Mouse (Mus musculus) MEL (cell line): ENCODE measurements around the gene Bsnd. TPM values are rescaled to one million over a fixed set of nuclear protein-coding genes. Genes with fewer than 3 reads are reported as not detected.

ENCODE experiments used
- DNase-seq: peaks from one replicate; pipeline ENCODE4 v3.0.0; 2011; ENCODE audit warnings: low read depth, low spot score
- H3K27ac ChIP-seq: 2 replicates; pipeline ENCODE4 v1.5.1; 2012; ENCODE audit warnings: low read depth, mild to moderate bottlenecking, control low read depth, low read length, moderate library complexity; ENCODE audit not compliant: control insufficient read depth
- H3K27me3 ChIP-seq, 2 experiments: fragments of 150-350 bp in 1 of 2; sonication (generic) in 1 of 2; 2 replicates each; pipeline ENCODE4 v1.6.1; 2012; ENCODE audit warnings: low read length in 2 of 2, mild to moderate bottlenecking in 2 of 2, improper control_type of control experiment in 1 of 2, moderate library complexity in 1 of 2; ENCODE audit not compliant: insufficient read depth in 2 of 2, control insufficient read depth in 1 of 2
- H3K36me3 ChIP-seq, 2 experiments: 2 replicates each; pipeline ENCODE4 v1.6.1; 2012 to 2014; ENCODE audit warnings: low read length in 2 of 2, improper control_type of control experiment in 1 of 2, inconsistent platforms in 1 of 2, mild to moderate bottlenecking in 1 of 2; ENCODE audit not compliant: insufficient read depth in 2 of 2, control insufficient read depth in 1 of 2
- H3K4me1 ChIP-seq, 2 experiments: fragments of 150-350 bp in 1 of 2; sonication (generic) in 1 of 2; 2 replicates each; pipeline ENCODE4 v1.6.1; 2012; ENCODE audit warnings: low read length in 2 of 2, improper control_type of control experiment in 1 of 2, mild to moderate bottlenecking in 1 of 2; ENCODE audit not compliant: insufficient read depth in 2 of 2, control insufficient read depth in 1 of 2
- H3K4me3 ChIP-seq, 2 experiments: fragments of 150-350 bp in 1 of 2; sonication (generic) in 1 of 2; 2 replicates each; pipeline ENCODE4 v1.5.1; 2012; ENCODE audit warnings: low read depth in 2 of 2, low read length in 2 of 2, mild to moderate bottlenecking in 2 of 2, moderate library complexity in 2 of 2, control low read depth in 1 of 2, improper control_type of control experiment in 1 of 2; ENCODE audit not compliant: control insufficient read depth in 1 of 2, insufficient read depth in 1 of 2
- H3K79me2 ChIP-seq: 2 replicates; pipeline ENCODE4 v1.6.1; 2012; ENCODE audit warnings: mild to moderate bottlenecking, low read length, moderate library complexity; ENCODE audit not compliant: control insufficient read depth, poor library complexity, insufficient read depth
- H3K9ac ChIP-seq: 2 replicates; pipeline ENCODE4 v1.6.1; 2012; ENCODE audit warnings: low read depth, mild to moderate bottlenecking, control low read depth, low read length, moderate library complexity; ENCODE audit not compliant: control insufficient read depth, poor library complexity, severe bottlenecking
- H3K9me3 ChIP-seq: fragments of 150-350 bp; sonication (generic); replicated peaks from 2 replicates; pipeline ENCODE4 v1.6.1; 2012; ENCODE audit warnings: mild to moderate bottlenecking, low read length, improper control_type of control experiment, moderate library complexity; ENCODE audit not compliant: insufficient read depth
- BHLHE40 ChIP-seq: IDR thresholded peaks from 2 replicates; pipeline ENCODE4 v1.6.1; 2012; ENCODE audit warnings: low read depth, mild to moderate bottlenecking, inconsistent platforms, low read length, improper control_type of control experiment, borderline replicate concordance
- CHD1 ChIP-seq: IDR thresholded peaks from 2 replicates; pipeline ENCODE4 v1.6.1; 2012; ENCODE audit warnings: low read depth, mild to moderate bottlenecking, inconsistent platforms, low read length, improper control_type of control experiment
- CHD2 ChIP-seq: IDR thresholded peaks from 2 replicates; pipeline ENCODE4 v1.6.1; 2011; ENCODE audit warnings: low read length, improper control_type of control experiment
- CTCF ChIP-seq, 3 experiments: IDR thresholded peaks in 2 of 3; conservative IDR thresholded peaks in 1 of 3; 2 replicates each; pipeline ENCODE4 v1.5.1; 2011 to 2012; ENCODE audit warnings: low read length in 3 of 3, low read depth in 2 of 3, mild to moderate bottlenecking in 2 of 3, improper control_type of control experiment in 1 of 3, inconsistent platforms in 1 of 3, mixed read lengths in 1 of 3, moderate library complexity in 1 of 3; ENCODE audit not compliant: control insufficient read depth in 1 of 3, insufficient read depth in 1 of 3, poor library complexity in 1 of 3, severe bottlenecking in 1 of 3
- E2F4 ChIP-seq: IDR thresholded peaks from 2 replicates; pipeline ENCODE4 v1.6.1; 2011; ENCODE audit warnings: low read depth, low read length, improper control_type of control experiment, borderline replicate concordance
- ELF1 ChIP-seq: IDR thresholded peaks from 2 replicates; pipeline ENCODE4 v1.6.1; 2014; ENCODE audit warnings: low read depth, mild to moderate bottlenecking, inconsistent platforms, low read length, improper control_type of control experiment, moderate library complexity
- EP300 ChIP-seq, 2 experiments: IDR thresholded peaks; 2 replicates each; pipeline ENCODE4 v1.6.1; 2011; ENCODE audit warnings: improper control_type of control experiment in 2 of 2, low read length in 2 of 2, low read depth in 1 of 2, mild to moderate bottlenecking in 1 of 2
- ETS1 ChIP-seq: IDR thresholded peaks from 2 replicates; pipeline ENCODE4 v1.6.1; 2012; ENCODE audit warnings: low read depth, mild to moderate bottlenecking, inconsistent platforms, low read length, improper control_type of control experiment, moderate library complexity
- GABPA ChIP-seq: IDR thresholded peaks from 2 replicates; pipeline ENCODE4 v1.6.1; 2012; ENCODE audit warnings: low read depth, mild to moderate bottlenecking, inconsistent platforms, low read length, improper control_type of control experiment, moderate library complexity
- GATA1 ChIP-seq: IDR thresholded peaks from 2 replicates; pipeline ENCODE4 v1.6.1; 2011; ENCODE audit warnings: low read depth, low read length, improper control_type of control experiment
- HCFC1 ChIP-seq: IDR thresholded peaks from 2 replicates; pipeline ENCODE4 v1.6.1; 2012; ENCODE audit warnings: low read depth, mild to moderate bottlenecking, inconsistent platforms, low read length, improper control_type of control experiment, moderate library complexity
- JUND ChIP-seq: IDR thresholded peaks from 2 replicates; pipeline ENCODE4 v1.6.1; 2011; ENCODE audit warnings: low read depth, mild to moderate bottlenecking, improper control_type of control experiment, low read length
- KAT2A ChIP-seq: conservative IDR thresholded peaks from 2 replicates; pipeline ENCODE4 v1.6.1; 2012; ENCODE audit warnings: low read depth, low read length, improper control_type of control experiment, inconsistent platforms
- MAFK ChIP-seq: IDR thresholded peaks from 2 replicates; pipeline ENCODE4 v1.6.1; 2011; ENCODE audit warnings: low read depth, mild to moderate bottlenecking, low read length, improper control_type of control experiment, borderline replicate concordance
- MAX ChIP-seq: IDR thresholded peaks from 2 replicates; pipeline ENCODE4 v1.6.1; 2011; ENCODE audit warnings: low read length, improper control_type of control experiment
- MEF2A ChIP-seq: IDR thresholded peaks from 2 replicates; pipeline ENCODE4 v1.6.1; 2014; ENCODE audit warnings: low read depth, mild to moderate bottlenecking, inconsistent platforms, low read length, improper control_type of control experiment; ENCODE audit not compliant: poor library complexity, insufficient replicate concordance, severe bottlenecking; ENCODE audit errors: extremely low read depth
- MXI1 ChIP-seq: IDR thresholded peaks from 2 replicates; pipeline ENCODE4 v1.6.1; 2011; ENCODE audit warnings: mild to moderate bottlenecking, low read depth, low read length, improper control_type of control experiment
- MYB ChIP-seq: IDR thresholded peaks from 2 replicates; pipeline ENCODE4 v1.6.1; 2011; ENCODE audit warnings: mild to moderate bottlenecking, low read depth, low read length, improper control_type of control experiment
- MYC ChIP-seq: IDR thresholded peaks from 2 replicates; pipeline ENCODE4 v1.6.1; 2011; ENCODE audit warnings: low read depth, mild to moderate bottlenecking, low read length, improper control_type of control experiment, moderate library complexity
- NELFE ChIP-seq: IDR thresholded peaks from 2 replicates; pipeline ENCODE4 v1.6.1; 2011; ENCODE audit warnings: low read depth, low read length, improper control_type of control experiment
- NRF1 ChIP-seq: IDR thresholded peaks from 2 replicates; pipeline ENCODE4 v1.6.1; 2014; ENCODE audit warnings: low read depth, mild to moderate bottlenecking, inconsistent platforms, low read length, improper control_type of control experiment, moderate library complexity; ENCODE audit not compliant: poor library complexity, insufficient read depth, severe bottlenecking
- POLR2A ChIP-seq, 2 experiments: IDR thresholded peaks; 2 replicates each; pipeline ENCODE4 v1.6.1; 2011 to 2012; ENCODE audit warnings: low read length in 2 of 2, mild to moderate bottlenecking in 2 of 2, control low read depth in 1 of 2, improper control_type of control experiment in 1 of 2, low read depth in 1 of 2, moderate library complexity in 1 of 2; ENCODE audit not compliant: control insufficient read depth in 1 of 2, insufficient read depth in 1 of 2, poor library complexity in 1 of 2
- POLR2AphosphoS2 ChIP-seq: IDR thresholded peaks from 2 replicates; pipeline ENCODE4 v1.6.1; 2011; ENCODE audit warnings: low read length, improper control_type of control experiment
- POLR2AphosphoS5 ChIP-seq: IDR thresholded peaks from 2 replicates; pipeline ENCODE4 v1.6.1; 2012; ENCODE audit warnings: low read depth, borderline replicate concordance, mild to moderate bottlenecking, inconsistent platforms, low read length, moderate library complexity, mixed read lengths
- RAD21 ChIP-seq: IDR thresholded peaks from 2 replicates; pipeline ENCODE4 v1.6.1; 2011; ENCODE audit warnings: mild to moderate bottlenecking, low read depth, low read length, improper control_type of control experiment
- RCOR1 ChIP-seq: IDR thresholded peaks from 2 replicates; pipeline ENCODE4 v1.6.1; 2012; ENCODE audit warnings: low read depth, mild to moderate bottlenecking, inconsistent platforms, low read length, improper control_type of control experiment
- SIN3A ChIP-seq: IDR thresholded peaks from 2 replicates; pipeline ENCODE4 v1.6.1; 2012; ENCODE audit warnings: low read length, improper control_type of control experiment, inconsistent platforms
- SMC3 ChIP-seq: IDR thresholded peaks from 2 replicates; pipeline ENCODE4 v1.6.1; 2011; ENCODE audit warnings: low read depth, low read length, improper control_type of control experiment
- TAL1 ChIP-seq: IDR thresholded peaks from 2 replicates; pipeline ENCODE4 v1.6.1; 2012; ENCODE audit warnings: mild to moderate bottlenecking, inconsistent platforms, low read length, moderate library complexity, mixed read lengths
- TBP ChIP-seq: IDR thresholded peaks from 2 replicates; pipeline ENCODE4 v1.8.0; 2011; ENCODE audit warnings: low read depth, low read length, improper control_type of control experiment
- USF1 ChIP-seq: IDR thresholded peaks from 2 replicates; pipeline ENCODE4 v1.6.1; 2014; ENCODE audit warnings: low read depth, mild to moderate bottlenecking, inconsistent platforms, low read length, improper control_type of control experiment, moderate library complexity
- USF2 ChIP-seq, 2 experiments: IDR thresholded peaks; 2 replicates each; pipeline ENCODE4 v1.6.1; 2011 to 2012; ENCODE audit warnings: improper control_type of control experiment in 2 of 2, low read length in 2 of 2, borderline replicate concordance in 1 of 2, inconsistent platforms in 1 of 2, low read depth in 1 of 2, mild to moderate bottlenecking in 1 of 2; ENCODE audit not compliant: insufficient read depth in 1 of 2
- ZC3H11A ChIP-seq: IDR thresholded peaks from 2 replicates; pipeline ENCODE4 v1.6.1; 2012; ENCODE audit warnings: low read depth, mild to moderate bottlenecking, inconsistent platforms, low read length, improper control_type of control experiment
- ZKSCAN1 ChIP-seq: IDR thresholded peaks from 2 replicates; pipeline ENCODE4 v1.6.1; 2012; ENCODE audit warnings: low read depth, mild to moderate bottlenecking, inconsistent platforms, low read length, improper control_type of control experiment, moderate library complexity
- ZMIZ1 ChIP-seq: IDR thresholded peaks from 2 replicates; pipeline ENCODE4 v1.6.1; 2012; ENCODE audit warnings: low read depth, mild to moderate bottlenecking, inconsistent platforms, low read length, improper control_type of control experiment, moderate library complexity
- ZNF384 ChIP-seq: IDR thresholded peaks from 2 replicates; pipeline ENCODE4 v1.6.1; 2012; ENCODE audit warnings: low read depth, mild to moderate bottlenecking, inconsistent platforms, low read length, improper control_type of control experiment
- polyA plus RNA-seq, 2 experiments: library from polyadenylated mRNA; stranded (reverse) in 1 of 2; unstranded in 1 of 2; fragments of >175 nt in 1 of 2; fragments of >200 nt in 1 of 2; gene quantifications; 2 replicates each; pipeline versions ENCODE4 v1.2.1 to v1.2.4; 2012; ENCODE audit warnings: low replicate concordance in 2 of 2, low read depth in 1 of 2; ENCODE audit not compliant: insufficient read length in 2 of 2, insufficient read depth in 1 of 2, missing spikeins in 1 of 2
- total RNA-seq: library from RNA; depleted of rRNA; stranded (reverse); fragments of 300-350 nt; gene quantifications from 2 replicates; pipeline ENCODE4 v1.2.3, GENCODE M21; 2012

The Bsnd gene
- total and polyA plus RNA-seq, 3 experiments: 0.04 TPM; not detected in 2

DNA sequence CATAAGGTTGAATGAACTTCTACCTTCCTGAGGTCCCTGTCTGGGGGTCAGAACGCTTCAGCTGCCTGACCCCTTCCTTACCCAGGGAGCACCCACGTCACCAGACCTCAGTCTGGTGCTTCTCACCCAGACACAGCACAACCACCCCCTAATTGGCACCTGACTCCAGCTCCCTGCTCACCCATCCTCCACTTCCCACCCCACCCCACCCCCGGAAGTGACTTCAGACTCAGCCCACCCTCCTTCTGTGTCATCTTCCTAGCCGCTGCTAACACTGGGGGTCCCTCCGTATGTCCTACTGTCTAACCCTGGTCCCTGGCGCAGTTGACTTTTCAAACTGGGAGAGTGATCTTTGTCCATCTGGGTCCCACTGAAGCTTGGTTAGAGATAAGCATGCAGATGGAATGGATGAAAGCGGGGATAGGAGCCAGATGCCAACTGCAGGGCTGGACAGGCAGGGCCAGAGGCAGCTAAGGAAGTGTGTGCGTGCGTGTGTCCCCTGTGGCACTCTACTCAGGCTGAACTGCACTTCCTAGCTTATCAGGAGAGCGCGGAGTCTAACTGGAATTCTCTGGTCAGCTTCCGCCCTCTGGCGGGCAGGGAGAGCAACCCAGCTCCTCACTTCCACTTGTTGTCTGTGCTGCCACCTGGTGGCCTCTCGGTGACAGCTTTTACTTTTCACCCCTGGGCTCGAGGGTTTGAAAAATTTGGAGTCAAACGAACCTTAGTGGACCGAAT, 37.5 kb upstream of the Bsnd start:
- Histone ChIP-seq H3K27ac (peak overlapping the region; percentile 15), H3K36me3 (no peaks in the 10 kb centered on the region; a peak in 1 of 4 replicates), H3K9me3 (no peaks in the 10 kb centered on the region), H3K9ac (peak overlapping the region; percentile 69), H3K4me3 (peak overlapping the region; percentile 45 to 54; a peak in 3 of 4 replicates), H3K27me3 (0 out of 4 replicates have a peak, but pooled peaks cover 0 to 2% of the 10 kb centered on the region in 2 experiments), H3K4me1 (peaks cover 0 to 12% of the 10 kb centered on the region in 2 experiments; a peak in 3 of 4 replicates), H3K79me2 (no peaks in the 10 kb centered on the region)
- peak; percentile 94 for DNase-seq
- TF ChIP-seq EP300 (IDR thresholded peaks at IDR 0.05; ENCODE audit: low read depth in 1 of 2, low read length in 2 of 2) (no peak), POLR2AphosphoS2 (no peak), E2F4 (no peak), RAD21 (peak; percentile 91), MAX (no peak), ZKSCAN1 (no peak), CTCF (IDR thresholded peaks at IDR 0.05 in 2 of 3, conservative IDR thresholded peaks at IDR 0.05 in 1 of 3; ENCODE audit: control insufficient read depth in 1 of 3, insufficient read depth in 1 of 3, low read depth in 2 of 3, low read length in 3 of 3, poor library complexity in 1 of 3, severe bottlenecking in 1 of 3) (peak; percentile 96 to 100 (median 100)), TBP (no peak), HCFC1 (peak; percentile 35; the same call in 1 of the 2 replicates), GATA1 (peak; percentile 72), CHD1 (no peak), CHD2 (no peak), BHLHE40 (no peak), JUND (no peak), MEF2A (no peak), NRF1 (no peak), ELF1 (no peak), MYB (no peak), TAL1 (no peak), USF1 (no peak), NELFE (peak; percentile 22; the same call in 1 of the 2 replicates), MAFK (no peak), KAT2A (no peak), POLR2AphosphoS5 (no peak), USF2 (IDR thresholded peaks at IDR 0.05; ENCODE audit: borderline replicate concordance in 1 of 2, insufficient read depth in 1 of 2, low read depth in 1 of 2, low read length in 2 of 2) (no peak), ZMIZ1 (no peak), ZNF384 (no peak), SIN3A (no peak; the same call in 1 of the 2 replicates), MXI1 (no peak), POLR2A (IDR thresholded peaks at IDR 0.05; ENCODE audit: control insufficient read depth in 1 of 2, insufficient read depth in 1 of 2, low read depth in 1 of 2, low read length in 2 of 2, poor library complexity in 1 of 2) (peak in 1 of 2 experiments; percentile 51; a peak in 1 of 4 replicates), MYC (0 out of 2 replicates have a peak, but pooled peaks have one; percentile 27), SMC3 (peak; percentile 93), ETS1 (no peak; the same call in 1 of the 2 replicates), GABPA (no peak), ZC3H11A (peak; percentile 76), RCOR1 (no peak)
